7 mouse cellular contexts compared by ENCODE assay signal in the genomic region with DNA sequence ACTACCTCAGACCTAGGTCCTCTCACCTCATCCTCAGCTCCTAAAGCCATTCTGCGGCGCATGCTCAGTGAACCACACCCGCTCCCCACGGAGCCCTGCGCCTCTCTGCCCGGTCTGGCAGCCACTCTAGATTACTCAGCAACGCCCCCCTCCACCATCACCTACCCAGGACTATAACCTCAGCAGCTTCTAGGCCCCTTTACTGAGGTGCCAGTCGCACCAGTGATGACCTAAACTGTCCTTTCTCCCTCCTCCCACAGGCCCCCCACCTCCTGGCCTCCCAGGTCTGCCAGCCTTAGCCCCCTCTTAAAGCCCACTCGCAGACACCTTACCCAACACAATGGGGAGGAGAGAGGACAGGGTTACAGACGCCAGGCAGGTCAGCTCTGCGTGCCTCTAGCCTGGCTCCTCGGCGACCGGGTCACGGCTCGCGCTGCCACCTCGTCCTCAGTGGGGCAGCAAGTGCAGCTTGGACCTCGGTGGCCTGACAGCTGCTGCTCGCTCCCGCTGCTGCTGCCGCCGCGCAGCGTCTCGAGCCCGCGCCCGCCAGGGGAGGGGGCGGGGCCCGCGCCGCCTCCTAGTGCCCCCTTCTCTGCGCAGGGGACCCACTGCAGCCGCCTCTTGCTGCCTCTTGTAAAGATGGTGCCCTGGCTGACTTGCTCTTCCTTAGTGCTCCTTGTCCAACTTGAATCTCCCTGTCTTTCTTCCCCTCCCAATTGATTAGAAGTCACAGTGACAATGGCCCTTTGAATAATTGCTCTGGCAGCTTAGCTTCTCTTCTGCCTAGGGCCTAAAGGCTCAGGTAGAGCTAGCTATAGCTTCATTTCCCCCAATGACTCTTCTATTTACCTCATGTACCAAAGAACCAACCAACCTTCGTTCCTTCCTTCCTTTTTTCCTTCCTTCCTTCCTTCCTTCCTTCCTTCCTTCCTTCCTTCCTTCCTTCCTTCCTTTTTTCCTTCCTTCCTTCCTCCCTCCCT. TPM values are rescaled to one million over a fixed set of nuclear protein-coding genes. Genes with fewer than 3 reads are reported as not detected.
DNase-seq lines count a peak whose midpoint lies in the region; ATAC-seq and TF ChIP-seq lines count a peak whose summit lies in the region.

A gene (minus strand): TSS at position 695 of the 980 bp plus-strand sequence.

- no peaks in the 10 kb centered on the region for H3K9me3 ChIP-seq in stomach, embryonic 16.5 days (replicated peaks; ENCODE audit: control insufficient read depth, low read length)

- peak within 1 kb of the TSS; percentile 48 for H3K4me3 ChIP-seq in stomach, embryonic 16.5 days (replicated peaks; ENCODE audit: low read length)

- peak; percentile 41 for DNase-seq in ES-CJ7 (ENCODE audit: low read depth, low spot score)
- DNase-seq in Patski (ENCODE audit: low read depth, low spot score) = no peak
- DNase-seq in embryo, embryonic 10.5 days (ENCODE audit: low spot score) = peak; percentile 53
- peak; percentile 1 to 4 for DNase-seq in heart, postnatal 10 days
- DNase-seq in left cerebral cortex, adult 11 months (ENCODE audit: low spot score) = peak; percentile 13
- DNase-seq in mesoderm, embryonic 11.5 days (ENCODE audit: low read depth, low spot score) = peak; percentile 43

- no peak for TF ChIP-seq CTCF in Patski (IDR thresholded peaks at IDR 0.05)

- no peaks in the 10 kb centered on the region for H3K36me3 ChIP-seq in stomach, embryonic 16.5 days (ENCODE audit: control insufficient read depth, insufficient read depth, low read length)

- in situ Hi-C loops in Patski (cut with MboI; ENCODE audit: low pct_unique_long_range_greater_than_20kb) = no loop called here

- WGBS in stomach, embryonic 16.5 days = 11% methylated on average over 26 of the region's 36 CpGs

- H3K27ac ChIP-seq in stomach, embryonic 16.5 days (ENCODE audit: low read length) = no peak within 1 kb of the TSS

- POLR2A ChIA-PET in Patski (lab: Charles Lee) = no interaction called here

- peak within 1 kb of the TSS; percentile 68 for H3K4me2 ChIP-seq in stomach, embryonic 16.5 days (ENCODE audit: low read depth, low read length)

- peaks cover 58% of the 10 kb centered on the region for H3K27me3 ChIP-seq in Patski
- no peaks in the 10 kb centered on the region for H3K27me3 ChIP-seq in stomach, embryonic 16.5 days (ENCODE audit: control insufficient read depth, insufficient read depth, low read length)

- H3K9ac ChIP-seq in stomach, embryonic 16.5 days (ENCODE audit: low read length) = peak within 1 kb of the TSS; percentile 36; the same call in 1 of the 2 replicates

- H3K4me1 ChIP-seq in stomach, embryonic 16.5 days (ENCODE audit: control insufficient read depth, insufficient read depth, low read length) = no peaks in the 10 kb centered on the region

- ATAC-seq in Patski = peak; percentile 62
- ATAC-seq in stomach, embryonic 16.5 days (ENCODE audit: insufficient read depth, low FRiP score) = peak; percentile 29; the same call in 1 of the 2 replicates

- intact Hi-C loops in heart, postnatal 10 days (cut with DNase I) = no loop called here

- CTCF ChIA-PET in Patski (lab: Charles Lee) = no interaction called here

RNA-seq across cellular contexts. Expression of the gene that starts here (rescaled TPM):
- 0.08 TPM for polyA plus RNA-seq in Patski (2021)
- under 1 TPM; 0.17 to 0.22 TPM for total RNA-seq in heart, postnatal 10 days (2021)
- polyA plus RNA-seq in stomach, embryonic 16.5 days (2015; fragmentation: Nextera tagmentation; extraction: Ambion mirVana) = 0.55 and 0.71 TPM in 2 replicates

Comparison
In these comparisons a context has a peak if more than half of its experiments do, and no peak if none do; other contexts are left out.
1. Peak in ATAC-seq in Patski; RNA of the gene not detected or under 1 TPM.
2. Peak in DNase-seq in heart, postnatal 10 days; RNA of the gene not detected or under 1 TPM.
3. Peak in ATAC-seq, H3K4me3 ChIP-seq, H3K9ac ChIP-seq and H3K4me2 ChIP-seq in stomach, embryonic 16.5 days; RNA of the gene not detected or under 1 TPM.